Mouse (Mus musculus) erythroblast, embryonic 14.5 days (primary cell): ENCODE results near the gene Ccdc40.

Experiments used
- GATA1 ChIP-seq: IDR thresholded peaks from 2 replicates; pipeline ENCODE4 v1.6.1; 2012; ENCODE audit warnings: low read length, inconsistent platforms, mixed read lengths
- TAL1 ChIP-seq: IDR thresholded peaks from 3 replicates; pipeline ENCODE4 v1.6.1; 2012; ENCODE audit warnings: low read length, inconsistent platforms, mixed read lengths

DNA sequence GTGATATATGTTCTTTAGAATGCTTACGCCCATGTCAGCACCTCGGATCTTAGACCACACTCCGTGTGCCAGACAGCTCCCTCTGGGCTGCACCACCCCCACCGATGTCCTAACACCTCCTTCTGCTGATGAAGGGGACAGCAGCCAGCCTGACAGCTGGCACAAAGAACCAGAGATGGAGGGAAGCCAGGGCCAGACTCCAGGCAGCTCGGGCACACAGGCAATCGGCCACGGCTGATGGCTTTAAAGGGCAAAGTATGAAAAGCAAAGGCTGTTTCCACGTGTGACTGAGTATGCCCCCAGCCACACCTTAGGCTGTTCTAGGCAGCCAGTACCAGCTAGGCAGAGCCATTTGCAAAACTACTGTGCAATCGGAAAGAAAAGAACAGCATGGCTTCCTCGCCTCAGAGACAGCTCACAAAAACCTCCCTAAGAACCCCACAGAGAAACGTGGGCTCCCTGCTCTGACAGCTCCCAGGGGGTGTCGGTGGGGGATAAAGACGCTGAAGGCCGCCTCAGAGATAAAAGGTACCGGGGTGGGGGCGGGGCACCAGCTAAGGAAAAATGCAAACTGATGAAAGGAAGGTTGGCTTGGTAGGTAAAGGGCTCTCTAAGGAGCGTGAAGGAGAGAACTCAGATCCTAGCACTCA, 8.4 kb upstream of the Ccdc40 start:
- TF ChIP-seq TAL1 (no peak), GATA1 (no peak)
